Mouse (Mus musculus) CH12.LX (cell line): Measurements from ENCODE around the gene Mrrf. TPM values are rescaled to one million over a fixed set of nuclear protein-coding genes. Genes with fewer than 3 reads are reported as not detected.

Experiments used
- DNase-seq: peaks from one replicate; pipeline ENCODE4 v3.0.0-alpha.2; 2013; ENCODE audit errors: extremely low read depth
- H3K27ac ChIP-seq: 2 replicates; pipeline ENCODE4 v1.5.1; 2012; ENCODE audit warnings: low read depth, mild to moderate bottlenecking, control low read depth, moderate library complexity; ENCODE audit not compliant: insufficient read depth
- H3K27me3 ChIP-seq: replicated peaks from 2 replicates; pipeline ENCODE3; 2012; ENCODE audit warnings: inconsistent platforms
- H3K36me3 ChIP-seq, 2 experiments: replicated peaks in 1 of 2; 2 replicates each; pipeline versions ENCODE3 to v1.6.1; 2012; ENCODE audit warnings: inconsistent platforms in 1 of 2, low read length in 1 of 2, mild to moderate bottlenecking in 1 of 2, mixed read lengths in 1 of 2, moderate library complexity in 1 of 2; ENCODE audit not compliant: control insufficient read depth in 1 of 2, insufficient read depth in 1 of 2
- H3K4me1 ChIP-seq, 2 experiments: 2 replicates each; pipeline ENCODE4 v1.6.1; 2012; ENCODE audit warnings: inconsistent platforms in 1 of 2, moderate library complexity in 1 of 2; ENCODE audit not compliant: insufficient read depth in 2 of 2, control insufficient read depth in 1 of 2
- H3K4me2 ChIP-seq: 2 replicates; pipeline ENCODE4 v1.6.1; 2012; ENCODE audit warnings: low read depth, mild to moderate bottlenecking, control low read depth; ENCODE audit not compliant: poor library complexity, insufficient read depth, severe bottlenecking
- H3K4me3 ChIP-seq, 3 experiments: fragments of 150-350 bp in 1 of 3; sonication (generic) in 1 of 3; replicated peaks in 1 of 3; 2 replicates each; pipeline versions ENCODE3 to v1.5.1; 2011 to 2012; ENCODE audit warnings: low read depth in 2 of 3, low read length in 2 of 3, mild to moderate bottlenecking in 2 of 3, moderate library complexity in 2 of 3, control low read depth in 1 of 3, improper control_type of control experiment in 1 of 3, inconsistent platforms in 1 of 3, mixed read lengths in 1 of 3; ENCODE audit not compliant: poor library complexity in 1 of 3
- H3K79me2 ChIP-seq: replicated peaks from 2 replicates; pipeline ENCODE4 v1.6.1; 2012; ENCODE audit warnings: mild to moderate bottlenecking, moderate library complexity; ENCODE audit not compliant: control insufficient read depth, poor library complexity, insufficient read depth, severe bottlenecking; ENCODE audit errors: extremely low read depth
- H3K9ac ChIP-seq: 2 replicates; pipeline ENCODE4 v1.6.1; 2012; ENCODE audit warnings: low read depth, mild to moderate bottlenecking, control low read depth, moderate library complexity; ENCODE audit not compliant: insufficient read depth
- H3K9me3 ChIP-seq: replicated peaks from 2 replicates; pipeline ENCODE3; 2012; ENCODE audit warnings: low read length, inconsistent platforms, mixed read lengths
- CHD2 ChIP-seq: IDR thresholded peaks from 2 replicates; pipeline ENCODE4 v1.6.1; 2011; ENCODE audit warnings: low read length, improper control_type of control experiment
- E2F4 ChIP-seq: IDR thresholded peaks from 2 replicates; pipeline ENCODE4 v1.6.1; 2011; ENCODE audit warnings: low read depth, low read length, improper control_type of control experiment; ENCODE audit not compliant: insufficient replicate concordance
- ELF1 ChIP-seq: IDR thresholded peaks from 2 replicates; pipeline ENCODE4 v1.6.1; 2014; ENCODE audit warnings: low read depth, mild to moderate bottlenecking, inconsistent platforms, low read length, improper control_type of control experiment
- ETS1 ChIP-seq: conservative IDR thresholded peaks from 2 replicates; pipeline ENCODE4 v1.6.1; 2012; ENCODE audit warnings: low read depth, mild to moderate bottlenecking, inconsistent platforms, low read length, improper control_type of control experiment, moderate library complexity
- IRF4 ChIP-seq: IDR thresholded peaks from 2 replicates; pipeline ENCODE4 v1.6.1; 2014; ENCODE audit warnings: low read depth, mild to moderate bottlenecking, inconsistent platforms, low read length, improper control_type of control experiment
- JUND ChIP-seq: conservative IDR thresholded peaks from 2 replicates; pipeline ENCODE4 v1.6.1; 2011; ENCODE audit warnings: low read depth, low read length, improper control_type of control experiment
- KAT2A ChIP-seq: IDR thresholded peaks from 2 replicates; pipeline ENCODE4 v1.6.1; 2012; ENCODE audit warnings: low read length, improper control_type of control experiment, inconsistent platforms; ENCODE audit not compliant: insufficient replicate concordance
- MAX ChIP-seq: IDR thresholded peaks from 2 replicates; pipeline ENCODE4 v1.6.1; 2011; ENCODE audit warnings: low read length, improper control_type of control experiment
- MEF2A ChIP-seq: IDR thresholded peaks from 2 replicates; pipeline ENCODE4 v1.6.1; 2014; ENCODE audit warnings: low read depth, mild to moderate bottlenecking, inconsistent platforms, low read length, improper control_type of control experiment, borderline replicate concordance
- NRF1 ChIP-seq: IDR thresholded peaks from 2 replicates; pipeline ENCODE4 v1.6.1; 2014; ENCODE audit warnings: low read depth, mild to moderate bottlenecking, inconsistent platforms, low read length, improper control_type of control experiment, moderate library complexity
- USF1 ChIP-seq: IDR thresholded peaks from 2 replicates; pipeline ENCODE4 v1.6.1; 2014; ENCODE audit warnings: low read depth, mild to moderate bottlenecking, inconsistent platforms, low read length, improper control_type of control experiment
- dilution Hi-C: fragments of 300-500 bp; cut with MboI; formaldehyde crosslinking; loops from 2 replicates; pipeline ENCODE4 v1.14.3; 2020; ENCODE audit warnings: low sequenced_read_pairs; ENCODE audit not compliant: extremely low pct_unique_long_range_greater_than_20kb, extremely low pct_ligation_motif_present
- in situ Hi-C: fragments of 300-500 bp; cut with MboI; formaldehyde crosslinking; loops from 3 replicates; pipeline ENCODE4 v1.14.3; 2019; ENCODE audit warnings: low sequenced_read_pairs, low pct_ligation_motif_present, low pct_unique_long_range_greater_than_20kb, mixed read lengths
- polyA plus RNA-seq: library from polyadenylated mRNA; unstranded; fragments of >175 nt; gene quantifications from 2 replicates; pipeline ENCODE4 v1.2.1, GENCODE M21; 2012; ENCODE audit warnings: low read depth; ENCODE audit not compliant: insufficient read length
- total RNA-seq, 2 experiments: library from RNA; depleted of rRNA; stranded (reverse); fragments of 300-350 nt in 1 of 2; fragments of >200 nt in 1 of 2; gene quantifications; 2 replicates each; pipeline ENCODE4 v1.2.3; 2012 to 2014

Mrrf gene
- total and polyA plus RNA-seq, 3 experiments, result 17.2 to 22.2 (median 20.9) TPM

GRCm38 (mm10) chr2:36191098-36191941 is 55.1 kb downstream of the Mrrf start:
- H3K36me3 ChIP-seq, result peaks cover 4 to 23% of the 10 kb centered on the region in 2 experiments
- H3K4me3 ChIP-seq, result no peak overlapping the region
- H3K27me3 ChIP-seq, result no peaks in the 10 kb centered on the region
- in situ Hi-C loops, result no loop called here
- no peaks in the 10 kb centered on the region for H3K79me2 ChIP-seq
- dilution Hi-C loops, result no loop called here
- H3K27ac ChIP-seq, result no peak overlapping the region
- no peak overlapping the region for H3K4me2 ChIP-seq
- no peak overlapping the region for H3K9ac ChIP-seq
- TF ChIP-seq USF1 (no peak), CHD2 (no peak), NRF1 (no peak), MEF2A (no peak), IRF4 (no peak), MAX (no peak)
- TF ChIP-seq, all 38 proteins: peak for 0
- H3K9me3 ChIP-seq, result no peaks in the 10 kb centered on the region
- DNase-seq, result no peak
- H3K4me1 ChIP-seq, result no peaks in the 10 kb centered on the region

GRCm38 (mm10) chr2:36197021-36197420 is 60.8 kb downstream of the Mrrf start:
- no peak overlapping the region for H3K27ac ChIP-seq
- in situ Hi-C loops, result no loop called here
- no peak overlapping the region for H3K4me3 ChIP-seq
- H3K79me2 ChIP-seq, result no peaks in the 10 kb centered on the region
- H3K27me3 ChIP-seq, result peaks cover 2% of the 10 kb centered on the region
- H3K4me2 ChIP-seq, result no peak overlapping the region
- H3K9ac ChIP-seq, result no peak overlapping the region
- no peak for TF ChIP-seq JUND
- no peak for TF ChIP-seq KAT2A
- no peak for TF ChIP-seq E2F4
- no peak for TF ChIP-seq ELF1
- TF ChIP-seq ETS1, result no peak
- peaks cover 2 to 7% of the 10 kb centered on the region in 2 experiments; a peak in 2 of 4 replicates for H3K4me1 ChIP-seq
- DNase-seq, result no peak
- H3K36me3 ChIP-seq, result peaks cover 0 to 5% of the 10 kb centered on the region in 2 experiments
- H3K9me3 ChIP-seq, result no peaks in the 10 kb centered on the region
- dilution Hi-C loops, result no loop called here
